Mouse (Mus musculus): Measurements from ENCODE around the gene Nipbl. TPM values are rescaled to one million over a fixed set of nuclear protein-coding genes. Genes with fewer than 3 reads are reported as not detected.

The Nipbl gene
- polyA plus RNA-seq, 1 experiment from 2014 or later, result 13.3 TPM

DNA sequence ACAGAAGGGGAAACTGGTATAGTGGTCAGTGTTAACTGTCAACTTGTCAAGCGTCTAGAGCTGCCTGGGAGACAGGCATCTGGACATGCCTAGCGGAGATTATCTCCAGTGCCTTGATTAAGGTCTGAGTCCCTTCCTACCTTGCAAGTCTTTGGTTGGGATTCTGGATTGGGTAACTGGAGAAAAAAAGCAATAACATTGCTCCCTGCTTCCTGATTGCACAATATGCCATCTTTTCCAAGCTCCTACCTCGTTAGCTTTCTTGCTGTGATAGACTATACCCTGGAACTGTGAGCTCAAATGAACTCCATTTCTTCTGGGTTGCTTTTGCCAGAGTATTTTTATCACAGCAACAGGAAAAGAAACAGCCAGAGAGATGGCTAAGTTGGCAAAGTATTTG is 30.9 kb downstream of the Nipbl start:
- whole genome bisulfite sequencing, result 91% methylated on average over 3 of the region's 3 CpGs
- ATAC-seq (ENCODE audit: low FRiP score), result no peak

DNA sequence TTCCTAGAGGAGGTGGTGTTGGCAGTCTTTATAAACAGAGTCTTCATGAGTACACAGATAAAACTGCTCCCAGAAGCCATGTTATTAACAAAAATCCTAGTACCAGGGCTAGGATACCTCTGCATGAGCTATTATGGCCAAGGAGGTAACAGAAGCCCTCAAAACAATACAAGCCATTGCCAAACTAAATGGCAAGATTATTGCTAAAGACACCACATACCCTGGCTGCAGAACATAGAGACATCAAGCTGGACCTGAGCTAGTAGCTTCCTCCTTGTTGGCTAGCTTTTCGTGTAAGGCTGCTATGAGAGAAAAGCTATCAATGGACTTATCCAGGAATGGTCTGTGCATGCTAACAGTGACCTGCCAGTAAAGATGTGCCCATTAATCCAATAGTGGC is 32.4 kb downstream of the Nipbl start:
- H3K4me2 ChIP-seq, result no peak overlapping the region
- no peaks in the 10 kb centered on the region for H3K9me3 ChIP-seq (replicated peaks)
- 93% methylated on average over 1 of the region's 1 CpGs for WGBS
- H3K27me3 ChIP-seq (replicated peaks), result no peaks in the 10 kb centered on the region
- no peaks in the 10 kb centered on the region for H3K36me3 ChIP-seq
- H3K4me1 ChIP-seq, result no peaks in the 10 kb centered on the region
- no peak overlapping the region for H3K9ac ChIP-seq (replicated peaks)
- ATAC-seq (ENCODE audit: low FRiP score), result no peak
- no peak overlapping the region for H3K27ac ChIP-seq (replicated peaks)
- no peak overlapping the region for H3K4me3 ChIP-seq (replicated peaks)

More for the DNA sequence above, 30.9 kb downstream of the Nipbl start:
- Histone ChIP-seq H3K27ac (replicated peaks) (no peak overlapping the region), H3K4me1 (no peaks in the 10 kb centered on the region), H3K36me3 (no peaks in the 10 kb centered on the region), H3K4me2 (no peak overlapping the region), H3K27me3 (replicated peaks) (no peaks in the 10 kb centered on the region), H3K9ac (replicated peaks) (no peak overlapping the region), H3K4me3 (replicated peaks) (no peak overlapping the region), H3K9me3 (replicated peaks) (no peaks in the 10 kb centered on the region)

DNA sequence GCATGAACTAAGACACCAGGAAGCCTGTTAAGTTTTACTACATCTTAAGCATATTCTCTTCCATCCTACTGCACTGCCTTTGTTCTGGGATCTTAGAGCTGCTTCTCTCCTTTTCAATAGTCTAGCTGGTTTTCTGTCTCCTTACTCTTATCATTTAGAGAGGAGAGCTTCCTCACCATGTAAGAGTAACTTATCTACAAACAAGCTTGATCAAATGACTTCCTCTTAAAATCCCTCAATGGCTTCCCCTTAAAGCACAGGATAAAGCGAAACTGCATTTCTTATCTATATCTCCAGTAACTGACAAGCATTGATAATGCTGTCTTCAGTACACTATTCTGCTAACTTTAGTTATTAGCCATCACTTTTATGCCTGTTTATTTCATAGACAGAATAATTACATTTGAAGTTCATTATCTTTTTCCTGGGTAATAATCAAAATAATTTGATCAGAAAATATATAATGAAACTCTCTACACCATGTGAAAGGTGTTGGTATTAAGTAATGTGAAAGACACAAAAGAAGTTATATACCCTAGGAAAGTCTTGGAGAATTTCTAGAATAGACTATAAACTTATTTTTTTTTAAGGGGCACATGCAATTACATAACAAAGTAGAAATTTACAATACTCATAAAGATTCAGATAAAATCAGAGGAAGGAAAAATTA is 33.0 kb downstream of the Nipbl start:
- no peak overlapping the region for H3K9ac ChIP-seq (replicated peaks)
- no peaks in the 10 kb centered on the region for H3K27me3 ChIP-seq (replicated peaks)
- no peak overlapping the region for H3K27ac ChIP-seq (replicated peaks)
- H3K4me1 ChIP-seq, result no peaks in the 10 kb centered on the region
- WGBS, result 93% methylated on average over 1 of the region's 1 CpGs
- no peaks in the 10 kb centered on the region for H3K36me3 ChIP-seq
- H3K9me3 ChIP-seq (replicated peaks), result no peaks in the 10 kb centered on the region
- ATAC-seq (ENCODE audit: low FRiP score), result no peak
- no peak overlapping the region for H3K4me2 ChIP-seq
- H3K4me3 ChIP-seq (replicated peaks), result no peak overlapping the region

DNA sequence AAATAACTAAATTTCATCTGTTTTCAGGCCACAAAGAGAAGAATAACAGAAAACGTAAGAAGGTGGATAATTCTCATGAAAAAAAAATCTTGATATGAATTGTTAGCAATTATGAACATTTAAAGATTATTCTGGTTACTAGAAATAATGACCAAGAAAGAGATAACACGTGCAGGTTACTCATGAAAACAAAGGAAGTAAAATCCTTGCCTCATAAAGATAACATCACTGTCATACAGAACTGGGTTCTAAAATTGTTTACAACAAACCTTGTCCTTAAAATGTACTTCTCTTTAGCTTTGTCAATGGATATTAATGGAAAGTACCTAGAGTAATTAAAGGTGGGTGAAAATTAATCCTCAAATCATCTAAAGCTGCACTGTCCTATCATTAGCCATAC is 37.2 kb downstream of the Nipbl start:
- Histone ChIP-seq H3K9me3 (replicated peaks) (no peaks in the 10 kb centered on the region), H3K4me2 (no peak overlapping the region), H3K27me3 (replicated peaks) (no peaks in the 10 kb centered on the region), H3K36me3 (no peaks in the 10 kb centered on the region), H3K4me1 (no peaks in the 10 kb centered on the region), H3K4me3 (replicated peaks) (no peak overlapping the region), H3K27ac (replicated peaks) (no peak overlapping the region), H3K9ac (replicated peaks) (no peak overlapping the region)
- WGBS, result 91% methylated on average over 2 of the region's 2 CpGs
- ATAC-seq (ENCODE audit: low FRiP score), result no peak

DNA sequence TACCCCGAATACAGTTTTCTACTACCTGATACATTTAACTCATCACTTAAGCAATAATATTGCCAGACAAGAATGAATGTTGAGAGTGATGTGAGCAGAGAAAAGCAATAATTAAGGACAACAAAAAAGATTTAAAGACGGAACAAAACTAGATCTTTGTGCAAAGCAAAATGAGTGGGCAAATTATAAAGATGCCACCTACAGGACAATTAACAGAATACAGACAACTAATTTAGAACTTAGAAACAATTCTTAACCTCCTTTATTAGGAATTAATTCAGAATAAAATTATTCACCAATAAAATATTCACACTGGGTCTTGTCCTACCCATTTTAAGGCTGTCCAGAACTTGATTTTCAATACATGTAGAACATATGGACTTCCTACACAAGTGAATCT is 38.0 kb downstream of the Nipbl start:
- WGBS, result 90% methylated on average over 2 of the region's 2 CpGs
- H3K27me3 ChIP-seq (replicated peaks), result no peaks in the 10 kb centered on the region

DNA sequence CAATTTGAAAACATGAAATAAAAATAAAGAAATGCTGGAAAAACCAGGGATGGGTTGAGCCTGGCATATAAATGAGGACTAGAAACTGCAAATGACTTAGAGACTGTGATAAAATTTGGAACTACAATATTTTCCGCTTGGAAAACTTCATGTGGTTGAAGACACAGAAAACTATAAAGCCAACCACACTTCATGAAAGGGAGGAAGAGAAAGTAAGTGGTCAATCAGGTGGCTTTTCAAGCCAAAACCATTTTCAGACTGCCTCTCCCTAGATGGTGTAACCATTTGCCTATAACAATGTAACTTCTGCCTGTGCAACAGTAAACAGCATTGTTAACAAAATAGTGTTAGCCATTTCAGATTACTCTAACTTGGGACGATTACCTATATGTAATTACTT is 41.7 kb downstream of the Nipbl start:
- Histone ChIP-seq H3K4me2 (no peak overlapping the region), H3K27ac (replicated peaks) (no peak overlapping the region), H3K9me3 (replicated peaks) (no peaks in the 10 kb centered on the region), H3K36me3 (no peaks in the 10 kb centered on the region), H3K4me3 (replicated peaks) (no peak overlapping the region), H3K4me1 (no peaks in the 10 kb centered on the region; the same call in 1 of the 2 replicates), H3K9ac (replicated peaks) (no peak overlapping the region), H3K27me3 (replicated peaks) (no peaks in the 10 kb centered on the region)
- no peak for ATAC-seq (ENCODE audit: low FRiP score)
- 95% methylated on average over 2 of the region's 2 CpGs for WGBS

More for the DNA sequence above, 38.0 kb downstream of the Nipbl start:
- no peaks in the 10 kb centered on the region for H3K4me1 ChIP-seq
- no peak overlapping the region for H3K4me3 ChIP-seq (replicated peaks)
- H3K36me3 ChIP-seq, result no peaks in the 10 kb centered on the region
- H3K27ac ChIP-seq (replicated peaks), result no peak overlapping the region
- no peak overlapping the region for H3K9ac ChIP-seq (replicated peaks)
- H3K9me3 ChIP-seq (replicated peaks), result no peaks in the 10 kb centered on the region
- H3K4me2 ChIP-seq, result no peak overlapping the region
- no peak for ATAC-seq (ENCODE audit: low FRiP score)

DNA sequence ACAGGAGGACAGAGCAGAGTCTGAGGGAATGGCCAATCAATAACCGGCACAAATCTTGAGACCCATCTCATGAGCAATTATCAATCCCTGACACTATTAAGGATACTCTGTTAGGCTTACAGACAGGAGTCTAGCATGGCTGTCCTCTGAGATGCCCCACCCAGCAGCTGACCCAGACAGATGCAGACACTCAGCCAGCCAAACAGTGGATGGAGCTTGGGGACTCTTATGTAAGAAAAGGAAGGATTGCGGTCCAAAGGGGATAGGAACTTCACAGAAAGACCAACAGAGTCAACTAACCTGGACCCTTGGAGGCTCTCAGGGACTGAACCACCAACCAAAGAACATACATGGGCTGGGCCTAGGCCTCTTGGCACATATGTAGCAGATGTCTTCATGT is 42.7 kb downstream of the Nipbl start:
- Histone ChIP-seq H3K4me1 (no peaks in the 10 kb centered on the region; the same call in 1 of the 2 replicates), H3K9me3 (replicated peaks) (no peaks in the 10 kb centered on the region), H3K27me3 (replicated peaks) (no peaks in the 10 kb centered on the region), H3K4me2 (no peak overlapping the region), H3K9ac (replicated peaks) (no peak overlapping the region), H3K36me3 (no peaks in the 10 kb centered on the region), H3K27ac (replicated peaks) (no peak overlapping the region), H3K4me3 (replicated peaks) (no peak overlapping the region)
- ATAC-seq (ENCODE audit: low FRiP score), result no peak
- WGBS, result 93% methylated on average over 2 of the region's 2 CpGs

DNA sequence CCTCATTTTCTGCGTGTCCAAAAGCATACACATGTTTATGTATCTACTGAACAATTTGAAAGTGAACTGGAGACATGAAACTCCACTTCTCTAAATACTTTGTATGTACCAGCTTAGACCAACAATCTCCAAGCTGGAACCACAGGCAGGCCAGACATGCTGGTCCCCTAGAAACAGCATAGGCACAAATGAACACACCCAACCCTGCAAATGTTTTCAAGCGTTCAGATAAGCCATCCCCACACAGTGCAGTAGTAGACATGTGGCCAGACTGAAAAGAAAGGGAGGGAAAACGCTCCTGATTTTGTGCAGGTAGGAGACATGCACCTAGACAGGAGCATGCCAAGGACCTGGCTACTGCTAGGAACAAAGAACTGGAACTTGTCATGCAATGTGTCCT is 52.5 kb downstream of the Nipbl start:
- Histone ChIP-seq H3K9me3 (replicated peaks) (no peaks in the 10 kb centered on the region), H3K9ac (replicated peaks) (no peak overlapping the region), H3K36me3 (no peaks in the 10 kb centered on the region), H3K27ac (replicated peaks) (no peak overlapping the region), H3K4me3 (replicated peaks) (no peak overlapping the region), H3K27me3 (replicated peaks) (no peaks in the 10 kb centered on the region), H3K4me2 (no peak overlapping the region), H3K4me1 (no peaks in the 10 kb centered on the region)
- ATAC-seq (ENCODE audit: low FRiP score), result no peak
- WGBS, result 95% methylated on average over 3 of the region's 3 CpGs

DNA sequence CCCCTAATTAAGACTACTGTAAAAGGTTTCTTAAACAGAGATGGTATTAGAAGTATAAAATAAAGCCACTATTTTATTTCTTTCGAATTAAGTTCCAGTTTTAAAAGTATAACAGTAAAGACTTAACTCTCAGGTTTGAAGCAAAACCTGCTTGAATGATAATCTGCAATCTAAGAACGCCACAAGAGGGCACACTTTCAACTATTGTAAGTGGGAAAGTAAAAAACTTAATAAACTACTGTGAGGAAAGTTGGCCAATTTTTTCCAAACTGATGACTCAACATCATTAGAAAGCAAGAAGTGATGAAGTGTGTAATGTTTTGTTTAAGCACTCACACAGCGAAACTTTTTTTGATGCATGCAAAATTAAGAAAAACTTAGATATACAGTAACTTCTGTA is 62.0 kb downstream of the Nipbl start:
- no peak for ATAC-seq (ENCODE audit: low FRiP score)
- Histone ChIP-seq H3K4me3 (replicated peaks) (no peak overlapping the region), H3K4me2 (no peak overlapping the region), H3K27ac (replicated peaks) (no peak overlapping the region), H3K36me3 (no peaks in the 10 kb centered on the region), H3K9ac (replicated peaks) (no peak overlapping the region), H3K4me1 (no peaks in the 10 kb centered on the region), H3K9me3 (replicated peaks) (no peaks in the 10 kb centered on the region), H3K27me3 (replicated peaks) (no peaks in the 10 kb centered on the region)
- WGBS, result 77% methylated on average over 3 of the region's 3 CpGs

DNA sequence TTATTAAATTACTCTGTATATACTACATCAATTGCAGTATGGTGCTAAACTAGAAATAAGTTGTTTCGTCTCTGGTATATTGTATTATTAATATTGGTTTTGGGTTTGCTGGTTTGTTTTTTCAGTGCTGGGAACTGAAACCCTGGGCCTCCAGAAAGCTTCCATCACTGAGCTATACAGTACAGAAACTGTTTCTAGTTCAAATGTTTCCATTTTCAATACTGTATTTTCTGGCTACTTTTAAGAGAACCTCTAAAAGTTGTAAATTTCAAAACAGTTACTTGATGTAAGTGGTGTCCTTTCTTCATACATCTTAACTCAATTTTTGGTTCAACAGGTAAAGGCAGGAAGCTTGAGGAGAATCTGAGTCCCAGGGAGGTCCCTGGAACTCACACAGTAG is 68.6 kb downstream of the Nipbl start:
- Histone ChIP-seq H3K27ac (replicated peaks) (no peak overlapping the region), H3K27me3 (replicated peaks) (no peaks in the 10 kb centered on the region), H3K4me2 (no peak overlapping the region), H3K4me1 (no peaks in the 10 kb centered on the region), H3K9me3 (replicated peaks) (no peaks in the 10 kb centered on the region), H3K36me3 (peaks cover 9% of the 10 kb centered on the region; the same call in 1 of the 2 replicates), H3K4me3 (replicated peaks) (no peak overlapping the region), H3K9ac (replicated peaks) (no peak overlapping the region)
- ATAC-seq (ENCODE audit: low FRiP score), result no peak
- WGBS, result 91% methylated on average over 1 of the region's 1 CpGs

DNA sequence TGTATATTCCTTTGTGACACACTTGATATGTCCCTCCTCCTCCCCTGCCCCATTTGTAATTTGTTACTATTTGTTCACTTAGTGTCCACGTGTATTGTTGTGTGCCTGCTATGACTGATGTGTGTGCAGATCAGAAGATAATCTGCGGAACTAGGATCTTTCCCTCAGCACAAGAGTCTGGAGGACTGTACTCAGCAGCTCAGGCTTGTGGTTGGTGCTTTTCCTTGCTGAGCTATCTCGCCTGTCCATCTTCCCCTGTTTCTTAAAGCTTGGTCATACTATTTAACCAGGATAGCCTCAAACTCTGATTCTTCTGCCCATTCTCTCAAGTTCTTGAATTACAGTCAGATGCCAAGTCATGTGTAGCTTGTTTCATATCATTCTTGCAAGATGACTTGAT is 69.5 kb downstream of the Nipbl start:
- Histone ChIP-seq H3K9me3 (replicated peaks) (no peaks in the 10 kb centered on the region), H3K9ac (replicated peaks) (no peak overlapping the region), H3K4me1 (no peaks in the 10 kb centered on the region), H3K4me3 (replicated peaks) (no peak overlapping the region), H3K27me3 (replicated peaks) (no peaks in the 10 kb centered on the region), H3K4me2 (no peak overlapping the region), H3K36me3 (peaks cover 13% of the 10 kb centered on the region), H3K27ac (replicated peaks) (no peak overlapping the region)
- WGBS, result 68% methylated on average over 3 of the region's 3 CpGs
- ATAC-seq (ENCODE audit: low FRiP score), result no peak

DNA sequence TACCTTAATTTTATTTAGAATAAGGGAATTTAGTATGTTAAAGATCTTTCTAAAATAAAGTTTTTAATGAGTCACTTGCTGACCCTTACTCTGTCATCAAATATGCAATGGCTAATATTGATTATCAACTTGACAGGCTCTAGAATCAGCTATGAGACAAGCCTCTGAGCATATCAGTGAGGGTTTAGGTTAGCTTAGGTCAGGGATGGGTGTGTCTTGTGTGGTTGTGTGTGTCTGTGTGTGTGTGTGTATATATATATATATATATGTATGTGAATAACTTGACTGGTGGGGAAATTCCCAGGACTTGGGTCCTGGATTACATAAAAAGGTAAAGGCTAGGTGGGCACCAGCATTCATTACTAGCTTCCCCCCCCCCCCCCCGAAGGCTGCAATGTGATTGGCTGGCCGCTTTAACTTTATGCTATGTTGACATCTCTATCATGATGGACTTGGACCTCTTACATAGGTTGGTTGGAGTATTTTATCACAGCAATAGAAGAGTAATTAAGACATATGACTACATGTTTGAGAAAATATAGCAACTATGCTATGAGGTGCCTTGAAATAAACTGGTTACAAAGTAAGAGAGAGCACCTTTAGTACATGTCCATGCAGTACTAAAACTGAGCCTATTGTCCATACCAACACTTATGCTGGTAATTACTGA is 97.0 kb downstream of the Nipbl start:
- WGBS, result 92% methylated on average over 2 of the region's 2 CpGs
- Histone ChIP-seq H3K27me3 (replicated peaks) (no peaks in the 10 kb centered on the region), H3K4me1 (no peaks in the 10 kb centered on the region), H3K36me3 (peaks cover 19% of the 10 kb centered on the region), H3K9ac (replicated peaks) (no peak overlapping the region), H3K4me2 (no peak overlapping the region), H3K4me3 (replicated peaks) (no peak overlapping the region), H3K9me3 (replicated peaks) (no peaks in the 10 kb centered on the region), H3K27ac (replicated peaks) (no peak overlapping the region)
- ATAC-seq (ENCODE audit: low FRiP score), result no peak
